Mouse (Mus musculus) testis, postnatal 14 days (tissue): ENCODE results near the gene Elmo1.

Experiments used
- DNase-seq: peaks from one replicate; pipeline ENCODE4 v3.0.0; 2021; ENCODE audit warnings: low spot score

Elmo1 gene

GRCm38 (mm10) chr13:20090133-20090710 lies at the start of gene Elmo1:
Gene Elmo1 (plus strand): TSS chr13:20090596.
- DNase-seq = peak; percentile 62

- peak; percentile 73 for DNase-seq
Observed at GRCm38 (mm10) chr13:20041169-20041830, 49.1 kb upstream of the Elmo1 start.

- DNase-seq = peak; percentile 38
Observed at GRCm38 (mm10) chr13:20042856-20043255, 47.5 kb upstream of the Elmo1 start.

GRCm38 (mm10) chr13:20045350-20045749 lies 45.0 kb upstream of the Elmo1 start:
- no peak for DNase-seq

- DNase-seq = no peak
Observed at GRCm38 (mm10) chr13:20045836-20046235, 44.6 kb upstream of the Elmo1 start.

- no peak for DNase-seq
Observed at GRCm38 (mm10) chr13:20046406-20046805, 44.0 kb upstream of the Elmo1 start.

GRCm38 (mm10) chr13:20047926-20048836 lies 42.2 kb upstream of the Elmo1 start:
- no peak for DNase-seq

GRCm38 (mm10) chr13:20048837-20049160 lies 41.6 kb upstream of the Elmo1 start:
- no peak for DNase-seq

GRCm38 (mm10) chr13:20049654-20050053 lies 40.7 kb upstream of the Elmo1 start:
- DNase-seq = no peak

GRCm38 (mm10) chr13:20050149-20050548 lies 40.2 kb upstream of the Elmo1 start:
- peak; percentile 80 for DNase-seq

GRCm38 (mm10) chr13:20057926-20058325 lies 32.5 kb upstream of the Elmo1 start:
- DNase-seq = no peak

GRCm38 (mm10) chr13:20061031-20061430 lies 29.4 kb upstream of the Elmo1 start:
- no peak for DNase-seq

GRCm38 (mm10) chr13:20063331-20063730 lies 27.1 kb upstream of the Elmo1 start:
- no peak for DNase-seq

GRCm38 (mm10) chr13:20072043-20072442 lies 18.4 kb upstream of the Elmo1 start:
- DNase-seq = no peak

- no peak for DNase-seq
Observed at GRCm38 (mm10) chr13:20072994-20073393, 17.4 kb upstream of the Elmo1 start.

- DNase-seq = no peak
Observed at GRCm38 (mm10) chr13:20076521-20076920, 13.9 kb upstream of the Elmo1 start.

- no peak for DNase-seq
Observed at GRCm38 (mm10) chr13:20077237-20077636, 13.2 kb upstream of the Elmo1 start.

- DNase-seq = peak; percentile 46
Observed at GRCm38 (mm10) chr13:20090711-20091603, 561 bp downstream of the Elmo1 start.

- DNase-seq = peak; percentile 34
Observed at GRCm38 (mm10) chr13:20091604-20091926, 1.2 kb downstream of the Elmo1 start.

GRCm38 (mm10) chr13:20092301-20092700 lies 1.9 kb downstream of the Elmo1 start:
- no peak for DNase-seq

- no peak for DNase-seq
Observed at GRCm38 (mm10) chr13:20093307-20094045, 3.1 kb downstream of the Elmo1 start.
